Mouse (Mus musculus): ENCODE measurements around the gene Mrps2.
A peak's percentile ranks its signal among the peaks of the same experiment; 100 is the strongest.
"Not testable (repeated sequence)": the region's sequence is repeated elsewhere in the genome, so short reads cannot be mapped to it uniquely, and the experiment has no call there.

The Mrps2 gene

DNA sequence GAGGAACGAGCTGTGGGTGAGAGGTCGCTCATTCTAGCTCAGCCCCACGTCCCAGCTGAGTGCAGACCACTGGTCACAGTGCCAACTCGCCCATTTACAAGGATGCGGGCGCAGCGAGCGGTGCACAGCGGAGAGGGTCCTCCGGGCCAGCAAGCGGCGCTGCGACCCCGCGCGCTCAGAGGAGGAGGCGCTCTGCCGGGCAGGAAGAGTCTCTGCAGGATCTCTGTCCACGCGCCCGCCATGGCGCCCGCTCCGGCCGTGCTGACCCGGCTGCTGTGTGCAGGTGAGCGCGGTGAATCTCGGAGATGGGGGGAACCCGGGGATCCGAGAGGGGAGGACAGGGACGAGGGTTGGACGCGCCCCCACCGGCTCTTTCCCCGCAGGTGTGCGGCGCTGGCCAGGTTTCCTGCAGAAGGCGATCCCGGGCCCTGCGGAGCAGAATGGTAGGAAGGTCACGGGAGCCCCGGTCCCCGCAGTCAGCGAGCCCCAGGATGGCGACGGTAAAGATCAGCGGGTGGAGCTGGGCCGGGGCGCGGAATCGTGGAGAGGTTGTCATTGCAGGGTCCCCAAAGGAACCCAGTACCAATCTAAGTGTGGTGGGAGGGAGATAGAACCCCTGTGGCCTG lies at the start of gene Mrps2:
Mrps2 (plus strand) TSS at position 207 of the 626 bp plus-strand sequence.
- DNase-seq: peak; percentile 88

DNA sequence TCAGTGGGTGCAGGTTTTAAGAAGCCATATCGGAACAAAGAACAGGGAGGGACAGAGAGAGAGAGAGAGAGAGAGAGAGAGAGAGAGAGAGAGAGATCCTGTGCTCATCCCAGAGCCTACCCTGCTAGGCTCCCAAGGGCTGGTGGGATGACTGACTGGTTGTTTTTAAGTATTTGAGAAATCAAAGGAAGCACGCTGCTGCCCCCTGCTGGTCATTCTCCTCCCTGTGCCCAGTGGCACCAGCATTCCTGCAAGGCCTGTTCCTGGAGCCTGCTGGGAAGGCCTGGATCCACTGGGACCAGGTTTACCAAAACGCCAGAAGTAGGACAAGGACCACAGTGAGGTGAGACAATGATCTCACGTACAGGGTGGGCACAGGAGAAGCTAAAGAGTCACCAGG lies 48.0 kb upstream of the Mrps2 start:
- peak; percentile 94 for DNase-seq

DNA sequence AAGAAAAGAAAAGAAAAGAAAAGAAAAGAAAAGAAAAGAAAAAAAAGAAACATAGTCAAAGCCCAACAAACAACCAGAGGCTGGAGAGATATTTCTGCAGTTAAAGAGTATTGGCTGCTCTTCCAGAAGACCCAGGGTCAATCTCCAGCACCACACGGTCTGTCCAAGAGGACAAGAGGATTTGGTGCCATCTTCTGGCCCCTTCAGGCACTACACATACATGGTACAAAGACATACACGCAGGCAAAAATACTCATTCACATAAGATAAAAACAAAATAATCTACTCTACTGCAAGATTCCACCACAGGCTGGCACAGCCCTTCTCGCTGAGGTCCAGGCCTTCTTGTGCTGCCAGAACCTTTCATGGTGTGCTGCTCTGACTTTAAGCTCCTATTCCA lies 44.7 kb upstream of the Mrps2 start:
- peak; percentile 74 for DNase-seq

GRCm38 (mm10) chr2:28427226-28427625 lies 40.6 kb upstream of the Mrps2 start:
- no peak for DNase-seq

GRCm38 (mm10) chr2:28430846-28431245 lies 37.0 kb upstream of the Mrps2 start:
- no peak for DNase-seq

- peak; percentile 63 for DNase-seq
Observed at GRCm38 (mm10) chr2:28432811-28433210, 35.1 kb upstream of the Mrps2 start.

DNA sequence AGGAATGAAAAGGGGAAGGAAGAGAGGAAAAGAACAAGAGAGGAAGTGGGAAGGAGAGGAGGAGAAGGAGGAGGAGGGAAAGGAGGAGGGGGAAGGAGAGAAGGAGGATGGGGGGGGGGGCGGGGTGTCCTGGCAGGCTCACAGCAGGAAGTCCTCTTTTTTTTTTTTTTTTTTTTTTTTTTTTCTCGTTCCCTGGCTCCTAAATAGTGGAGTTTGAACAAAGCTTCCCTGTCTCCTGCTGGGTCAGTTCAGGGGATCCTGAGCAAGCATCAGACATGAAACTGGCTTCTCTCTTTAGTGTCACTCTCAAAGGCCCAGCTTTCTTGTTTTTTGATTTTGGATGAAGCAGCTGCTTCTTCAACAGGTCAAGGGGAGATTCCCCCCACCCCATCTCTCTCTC lies 34.4 kb upstream of the Mrps2 start:
- DNase-seq: no peak

DNA sequence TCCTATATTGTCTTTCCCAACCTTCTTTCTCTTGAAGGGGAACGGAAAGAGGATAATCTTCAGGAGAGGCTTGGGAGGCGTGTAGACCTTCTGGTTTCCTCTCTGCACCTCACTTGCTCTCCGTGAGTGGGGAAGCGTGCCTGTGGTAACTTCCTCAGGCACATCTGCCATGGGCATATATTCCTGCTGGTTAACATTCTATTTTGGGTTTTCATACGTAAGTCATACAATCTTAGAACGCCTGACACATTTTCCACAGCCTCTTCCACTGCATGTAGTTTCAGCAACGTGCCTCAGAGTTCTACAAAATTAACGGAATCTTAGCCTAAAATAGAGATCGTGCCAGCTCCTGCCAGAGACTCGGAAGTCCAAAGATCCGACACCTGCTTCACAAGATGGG lies 32.5 kb upstream of the Mrps2 start:
- DNase-seq: no peak

DNA sequence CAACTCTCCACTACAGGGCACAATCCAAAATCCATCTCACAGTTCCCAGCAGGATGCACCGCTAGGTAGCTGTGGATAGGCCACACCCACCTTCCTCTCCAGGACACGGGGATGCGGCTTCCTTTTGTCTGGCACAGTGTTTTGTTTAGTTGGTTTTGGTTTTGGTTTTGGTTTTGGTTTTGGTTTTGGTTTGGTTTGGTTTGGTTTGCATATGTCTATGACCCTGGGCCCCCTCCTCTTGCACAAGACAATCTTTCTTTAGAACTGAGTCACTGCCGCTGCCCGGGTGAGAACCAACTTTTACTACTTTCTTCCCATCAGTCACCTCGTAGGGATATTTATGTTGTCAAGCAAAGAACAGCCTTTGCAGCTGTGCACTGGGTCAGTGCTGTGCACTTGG lies 27.0 kb upstream of the Mrps2 start:
- no peak for DNase-seq

DNA sequence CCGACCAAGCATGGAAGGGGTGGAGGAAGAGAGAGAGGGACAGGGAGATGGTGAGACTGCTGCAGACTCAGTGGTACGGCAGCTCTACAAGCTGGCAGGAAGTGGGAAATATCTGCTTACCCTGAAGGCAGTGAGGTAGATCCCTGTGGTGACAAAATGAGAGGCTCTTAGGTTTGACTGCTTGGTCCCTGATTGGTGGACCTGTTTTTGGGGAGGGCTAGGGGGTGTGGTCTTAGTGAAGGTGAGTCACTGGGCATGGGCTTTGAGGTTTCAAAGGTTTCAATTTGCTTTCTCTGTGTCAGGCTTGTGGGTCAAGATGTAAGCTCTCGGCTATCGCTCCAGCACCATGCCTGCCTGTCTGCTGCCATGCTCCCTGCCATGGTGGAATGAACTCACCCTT lies 22.8 kb upstream of the Mrps2 start:
- DNase-seq: no peak

- DNase-seq: no peak
Observed at GRCm38 (mm10) chr2:28446181-28446514, 21.7 kb upstream of the Mrps2 start.

DNA sequence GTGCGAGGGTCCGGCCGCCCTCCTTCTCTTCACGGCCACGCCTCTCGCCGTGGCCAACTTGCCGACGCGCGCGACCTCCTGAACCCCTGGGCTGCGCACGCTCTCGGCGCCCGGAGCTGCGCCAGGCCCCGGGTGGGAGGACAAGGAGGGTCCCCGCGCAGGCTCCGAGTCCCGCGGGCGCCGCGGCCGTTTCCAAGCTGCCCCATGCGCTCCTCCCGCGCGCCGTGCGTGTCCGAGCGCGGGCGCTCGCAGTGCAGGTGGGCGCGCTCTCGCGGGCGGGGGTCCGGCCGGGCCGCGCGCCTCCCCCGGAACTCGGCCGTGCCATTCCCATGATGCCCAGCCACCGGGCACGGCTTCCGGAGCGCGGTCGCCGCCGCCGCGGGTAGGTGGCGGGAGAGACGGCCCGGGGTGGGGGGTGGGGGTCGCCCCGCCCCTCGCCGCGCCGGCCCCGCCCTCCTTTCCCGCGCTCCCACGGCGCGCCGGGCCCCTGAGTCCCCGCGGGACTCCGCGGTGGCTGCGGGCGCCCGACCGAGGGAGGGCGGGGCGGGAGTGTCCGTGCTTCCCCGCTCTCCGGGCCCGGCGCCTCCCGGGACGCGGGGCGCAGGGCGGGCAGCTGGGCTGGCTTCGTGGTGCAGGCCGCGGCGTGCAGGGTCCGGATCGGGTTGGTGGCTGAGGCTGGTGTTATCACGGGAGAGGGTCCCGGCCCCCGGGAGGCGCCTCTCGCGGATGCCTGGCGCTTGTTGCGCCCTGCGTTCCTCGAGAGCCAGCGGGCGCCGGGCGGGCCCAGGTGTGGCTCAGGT lies 21.2 kb upstream of the Mrps2 start, which contains the start of gene Ppp1r26:
Ppp1r26 (plus strand) TSS at position 286 of the 800 bp plus-strand sequence.
- DNase-seq: peak; percentile 37

DNA sequence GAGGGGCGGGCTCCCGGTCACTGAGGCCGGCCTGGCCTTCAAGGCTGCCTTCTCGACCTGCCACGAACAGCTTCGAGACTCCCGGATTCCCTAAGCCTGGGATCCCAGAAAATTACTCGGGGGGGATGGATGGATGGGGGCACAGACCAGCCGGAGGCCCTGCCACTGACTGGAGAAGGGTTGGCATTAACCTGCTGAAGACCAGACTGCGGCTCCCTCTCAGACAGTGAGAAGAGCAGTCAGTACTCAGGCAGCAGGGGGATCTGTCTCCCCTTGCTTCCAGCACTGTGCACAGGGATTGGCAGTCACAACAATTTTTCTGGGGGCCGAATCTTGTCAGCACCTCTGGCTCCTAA lies 20.6 kb upstream of the Mrps2 start:
- no peak for DNase-seq

- DNase-seq: no peak
Observed at GRCm38 (mm10) chr2:28451663-28452062, 16.2 kb upstream of the Mrps2 start.

DNA sequence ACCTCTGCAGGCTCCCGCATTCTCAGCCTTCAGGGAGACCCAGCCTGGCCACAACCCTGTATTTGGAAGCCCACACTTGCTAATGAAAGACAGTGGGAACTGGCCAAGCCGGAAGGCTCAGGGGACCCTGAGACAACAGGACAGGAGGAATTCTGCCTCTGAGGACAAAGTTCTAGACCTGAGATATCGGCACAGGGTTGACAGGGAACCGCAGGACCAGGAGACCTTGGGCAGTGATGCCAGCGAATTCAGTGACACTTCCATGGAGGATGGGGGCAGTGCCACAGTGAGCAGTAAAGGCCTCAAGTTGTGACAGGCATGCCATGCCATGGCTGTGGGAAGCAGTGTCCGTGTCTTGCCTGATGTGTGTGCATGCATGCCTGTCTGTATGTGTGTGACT lies 14.3 kb upstream of the Mrps2 start:
- no peak for DNase-seq

DNA sequence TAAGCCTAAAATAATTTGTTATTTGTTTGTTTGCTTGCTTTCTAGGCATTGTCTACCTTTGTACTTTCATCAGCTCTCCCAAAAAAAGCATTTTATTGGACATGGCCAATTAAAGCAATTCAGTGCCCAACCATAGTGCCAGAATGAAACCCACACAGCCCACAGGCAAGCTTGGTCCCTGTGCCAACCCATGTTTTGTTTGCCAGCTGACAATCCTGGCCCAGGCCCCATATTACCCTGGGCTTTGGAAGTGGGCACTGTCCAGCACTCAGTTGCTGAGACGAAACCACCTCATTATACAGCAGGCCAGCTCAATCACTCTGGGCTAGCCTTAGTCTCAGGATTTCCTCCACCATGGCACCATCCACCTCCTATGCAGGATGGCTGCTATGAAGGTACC lies 11.2 kb upstream of the Mrps2 start:
- DNase-seq: no peak

DNA sequence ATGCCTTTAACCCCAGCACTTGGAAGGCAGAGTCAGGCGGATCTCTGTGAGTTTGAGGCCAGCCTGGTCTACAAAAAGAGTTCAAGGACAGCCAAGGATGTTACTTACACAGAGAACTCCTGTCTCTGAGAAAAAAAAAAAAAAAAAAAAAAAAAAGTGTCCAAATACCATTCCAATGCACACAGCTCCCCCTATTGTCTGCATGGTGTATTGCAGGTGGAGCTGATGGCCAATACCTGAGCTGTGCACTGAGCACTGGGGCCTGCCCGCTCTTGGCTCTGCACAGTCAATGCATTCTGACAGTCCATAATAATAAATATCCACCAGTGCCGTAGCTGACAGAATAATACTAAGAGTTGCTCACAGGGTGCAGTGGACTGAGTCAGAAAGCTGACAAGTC lies 3.9 kb upstream of the Mrps2 start:
- DNase-seq: peak; percentile 91

GRCm38 (mm10) chr2:28464919-28465318 lies 2.9 kb upstream of the Mrps2 start:
- DNase-seq: no peak

DNA sequence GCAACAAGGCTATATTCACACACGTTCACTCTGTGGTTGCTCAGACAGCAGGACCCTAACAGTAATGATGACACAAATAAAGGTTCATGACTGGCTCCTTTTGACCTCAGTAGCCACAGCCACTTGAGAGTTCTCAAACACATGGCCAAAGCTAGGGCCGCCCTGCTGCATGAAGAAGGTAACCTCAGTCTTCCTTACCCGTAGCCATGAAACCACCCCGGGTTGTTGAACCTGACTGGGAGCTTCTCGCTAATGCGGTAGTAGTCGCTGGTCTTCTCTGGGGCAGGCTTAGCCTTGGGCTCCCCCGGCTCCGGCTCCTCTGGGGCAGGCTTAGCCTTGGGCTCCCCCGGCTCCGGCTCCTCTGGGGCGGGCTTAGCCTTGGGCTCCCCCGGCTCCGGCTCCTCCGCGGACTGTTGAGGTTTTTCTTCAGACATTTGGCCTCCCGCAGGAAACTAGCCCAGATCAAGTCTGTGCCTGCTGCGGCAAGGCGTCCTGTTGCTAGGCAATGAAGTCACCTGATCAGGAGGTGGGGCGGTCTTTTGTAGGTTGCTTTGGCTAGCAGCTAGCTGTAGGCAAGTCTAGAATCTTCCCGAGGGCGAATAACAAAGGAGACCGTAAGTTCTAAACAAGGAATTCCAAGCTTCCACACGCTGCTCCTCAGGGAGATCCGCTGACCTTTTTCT lies 1.9 kb upstream of the Mrps2 start, which contains the start of gene 1700007K13Rik:
1700007K13Rik (minus strand) TSS at position 497 of the 683 bp plus-strand sequence.
- DNase-seq: peak; percentile 82

- no peak for DNase-seq
Observed at GRCm38 (mm10) chr2:28468486-28469225, 790 bp downstream of the Mrps2 start.

GRCm38 (mm10) chr2:28469461-28469860 lies 1.6 kb downstream of the Mrps2 start:
- no peak for DNase-seq

- no peak for DNase-seq
Observed at GRCm38 (mm10) chr2:28470591-28470990, 2.7 kb downstream of the Mrps2 start.

DNA sequence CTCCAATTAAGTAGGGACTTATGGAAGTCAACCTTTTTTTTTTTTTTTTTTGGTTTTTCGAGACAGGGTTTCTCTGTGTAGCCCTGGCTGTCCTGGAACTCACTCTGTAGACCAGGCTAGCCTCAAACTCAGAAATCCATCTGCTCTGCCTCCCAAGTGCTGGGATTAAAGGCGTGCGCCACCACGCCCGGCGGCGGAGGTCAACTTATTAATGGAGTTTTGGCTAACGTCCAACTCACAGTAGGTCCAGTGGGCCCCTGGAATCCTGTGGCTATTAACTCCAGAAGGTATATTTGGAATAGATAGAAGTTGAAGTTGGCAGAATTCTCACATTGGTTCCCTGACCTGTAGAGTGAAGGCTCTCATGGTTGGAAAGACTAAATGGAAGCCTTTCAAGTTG lies 4.1 kb downstream of the Mrps2 start:
- DNase-seq: not testable (repeated sequence)
